Mouse (Mus musculus) kidney, embryonic 14.5 days (tissue): Measurements from ENCODE around the gene Cpxm1. TPM values are rescaled to one million over a fixed set of nuclear protein-coding genes. Genes with fewer than 3 reads are reported as not detected.

Experiments
- ATAC-seq: fragments of 200-750 bp; cut with Nextera tagmentation; 2 replicates; pipeline ENCODE4 v1.8.0; 2017; ENCODE audit warnings: moderate number of reproducible peaks, mild to moderate bottlenecking, moderate TSS enrichment, moderate library complexity; ENCODE audit not compliant: low FRiP score, low TSS enrichment
- H3K27ac ChIP-seq: fragments of 300-500 bp; sonication (generic); 2 replicates; pipeline ENCODE4 v1.5.1; 2014; ENCODE audit warnings: low read depth, mild to moderate bottlenecking, low read length, moderate library complexity, mixed read lengths
- H3K27me3 ChIP-seq: fragments of 300-500 bp; sonication (generic); 2 replicates; pipeline ENCODE4 v1.6.1; 2014; ENCODE audit warnings: mild to moderate bottlenecking, low read length; ENCODE audit not compliant: control insufficient read depth, insufficient read depth
- H3K36me3 ChIP-seq: fragments of 300-500 bp; sonication (generic); 2 replicates; pipeline ENCODE4 v1.6.1; 2014; ENCODE audit warnings: low read length, mixed read lengths; ENCODE audit not compliant: control insufficient read depth, insufficient read depth
- H3K4me1 ChIP-seq: fragments of 300-500 bp; sonication (generic); 2 replicates; pipeline ENCODE4 v1.6.1; 2014; ENCODE audit warnings: low read length, mixed read lengths; ENCODE audit not compliant: control insufficient read depth, insufficient read depth
- H3K4me2 ChIP-seq: fragments of 300-500 bp; sonication (generic); replicated peaks from 2 replicates; pipeline ENCODE4 v1.6.1; 2014; ENCODE audit warnings: low read depth, mild to moderate bottlenecking, low read length
- H3K4me3 ChIP-seq: fragments of 300-500 bp; sonication (generic); 2 replicates; pipeline ENCODE4 v1.5.1; 2014; ENCODE audit warnings: mild to moderate bottlenecking, low read length
- H3K9ac ChIP-seq: fragments of 300-500 bp; sonication (generic); 2 replicates; pipeline ENCODE4 v1.6.1; 2014; ENCODE audit warnings: low read depth, mild to moderate bottlenecking, low read length, moderate library complexity
- H3K9me3 ChIP-seq: fragments of 300-500 bp; sonication (generic); 2 replicates; pipeline ENCODE4 v1.6.1; 2016; ENCODE audit warnings: low read length; ENCODE audit not compliant: control insufficient read depth
- WGBS: fragments of 180-500 bp; shearing (Covaris S2); extraction: QIAGEN DNeasy Blood & Tissue Kit; methylation state at CpG from one replicate; pipeline ENCODE4 v1.1.7; 2014; 5-methylcytosine and 5-hydroxymethylcytosine counted together
- polyA plus RNA-seq: library from polyadenylated mRNA; unstranded; fragments of >200 nt; fragmentation: Nextera tagmentation; extraction: Ambion mirVana; gene quantifications from 2 replicates; pipeline ENCODE4 v1.2.1, GENCODE M21; 2014

The Cpxm1 gene
- polyA plus RNA-seq, 1 experiment from 2014 or later, result 63.8 TPM

DNA sequence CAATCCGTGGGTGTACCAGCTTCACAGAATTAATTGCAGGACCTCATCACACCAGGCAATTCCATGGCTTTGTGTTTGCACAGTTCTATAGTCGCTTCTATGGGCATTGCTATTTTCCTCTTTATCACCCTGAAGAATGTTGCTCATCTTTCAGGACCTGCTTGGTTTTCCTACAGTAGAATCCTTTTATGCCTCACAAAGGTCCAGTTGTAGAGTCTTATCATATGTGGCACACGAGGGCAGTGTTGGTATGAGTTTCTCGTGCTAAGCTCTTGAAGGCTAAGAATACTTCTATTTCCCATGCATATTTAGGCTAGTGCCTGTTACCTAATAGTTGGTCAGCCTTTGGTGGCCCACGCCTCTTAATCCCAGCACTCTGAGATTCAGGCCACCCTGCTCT lies 27.7 kb upstream of the Cpxm1 start:
- H3K27ac ChIP-seq, result no peak overlapping the region
- WGBS, result 47% methylated on average over 5 of the region's 5 CpGs
- ATAC-seq, result no peak
- H3K9me3 ChIP-seq, result no peaks in the 10 kb centered on the region
- H3K4me2 ChIP-seq, result peak overlapping the region; percentile 90
- H3K36me3 ChIP-seq, result peaks cover 10% of the 10 kb centered on the region; the same call in 1 of the 2 replicates
- peak overlapping the region; percentile 80; the same call in 1 of the 2 replicates for H3K9ac ChIP-seq
- H3K4me3 ChIP-seq, result peak overlapping the region; percentile 94
- H3K27me3 ChIP-seq, result no peaks in the 10 kb centered on the region
- H3K4me1 ChIP-seq, result peaks cover 17% of the 10 kb centered on the region; the same call in 1 of the 2 replicates

GRCm38 (mm10) chr2:130424126-130424853 lies 26.9 kb upstream of the Cpxm1 start, which contains the start of the genes Vps16 and Pced1a:
Gene Vps16, plus strand, starts transcription at chr2:130424339.
Gene Pced1a, minus strand, starts transcription at chr2:130424701.
- H3K36me3 ChIP-seq, result peaks cover 12% of the 10 kb centered on the region; the same call in 1 of the 2 replicates
- under 1% methylated on average over 58 of the region's 58 CpGs for WGBS
- ATAC-seq, result peak; percentile 96

GRCm38 (mm10) chr2:130423397-130424125 lies 26.2 kb upstream of the Cpxm1 start:
- WGBS, result 12% methylated on average over 49 of the region's 49 CpGs
- Histone ChIP-seq H3K36me3 (peaks cover 19% of the 10 kb centered on the region; the same call in 1 of the 2 replicates), H3K27ac (peak overlapping the region; percentile 88), H3K9me3 (no peaks in the 10 kb centered on the region), H3K27me3 (no peaks in the 10 kb centered on the region), H3K4me3 (peak overlapping the region; percentile 94), H3K4me1 (peaks cover 16% of the 10 kb centered on the region; the same call in 1 of the 2 replicates), H3K9ac (peak overlapping the region; percentile 80), H3K4me2 (peak overlapping the region; percentile 90)
- peak; percentile 73 for ATAC-seq

More at GRCm38 (mm10) chr2:130424126-130424853, 26.9 kb upstream of the Cpxm1 start, which contains the start of the genes Vps16 and Pced1a:
- H3K9ac ChIP-seq, result peak within 1 kb of the TSS; percentile 80
- H3K9me3 ChIP-seq, result no peaks in the 10 kb centered on the region
- no peaks in the 10 kb centered on the region for H3K27me3 ChIP-seq
- peak within 1 kb of the TSS; percentile 94 for H3K4me3 ChIP-seq
- H3K4me2 ChIP-seq, result peak within 1 kb of the TSS; percentile 90
- peak within 1 kb of the TSS; percentile 88 for H3K27ac ChIP-seq
- H3K4me1 ChIP-seq, result peaks cover 16% of the 10 kb centered on the region; the same call in 1 of the 2 replicates

DNA sequence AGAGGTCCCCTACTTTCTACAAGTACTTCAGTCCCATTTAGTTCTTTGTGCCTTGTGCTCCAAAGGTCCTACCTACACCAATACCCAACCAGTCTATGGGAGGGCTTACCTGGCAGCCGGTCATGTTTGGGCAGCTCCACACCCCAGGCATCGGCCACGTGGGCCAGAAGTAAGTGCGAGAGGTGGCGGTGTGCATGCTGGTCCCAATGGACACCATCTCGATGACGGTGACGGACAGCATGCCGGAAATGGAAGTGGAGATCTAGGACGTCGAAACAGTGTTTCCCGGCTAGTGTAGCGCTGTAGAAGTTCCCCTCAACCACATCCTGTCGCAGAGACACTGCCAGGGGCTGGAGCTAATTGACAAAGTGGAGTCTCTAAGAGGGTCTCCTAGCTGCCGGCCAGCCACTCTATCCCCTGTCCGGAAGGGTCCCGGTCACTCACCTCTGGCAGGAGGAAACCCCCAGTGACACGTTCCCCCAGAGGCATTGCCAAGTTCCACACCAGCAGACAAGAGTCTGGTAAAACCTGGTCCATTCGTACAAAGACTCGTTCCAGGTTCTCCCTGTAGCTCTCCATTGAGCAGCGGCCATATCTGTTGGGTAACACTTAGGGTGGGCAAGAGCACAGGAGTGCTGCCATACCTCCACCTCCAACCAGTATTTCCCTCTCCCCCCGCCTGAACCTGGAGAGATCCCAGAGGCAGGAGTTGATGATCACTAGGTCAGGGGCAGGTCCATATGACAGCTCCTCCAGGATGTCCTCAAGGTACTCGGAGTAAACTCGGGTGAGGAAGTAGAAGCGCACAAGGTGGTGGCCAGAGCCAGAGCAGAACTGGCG lies 24.6 kb upstream of the Cpxm1 start:
- no peak overlapping the region for H3K4me3 ChIP-seq
- peaks cover 16% of the 10 kb centered on the region; the same call in 1 of the 2 replicates for H3K4me1 ChIP-seq
- H3K9me3 ChIP-seq, result no peaks in the 10 kb centered on the region
- ATAC-seq, result no peak
- no peak overlapping the region for H3K4me2 ChIP-seq
- no peak overlapping the region for H3K27ac ChIP-seq
- H3K36me3 ChIP-seq, result peaks cover 19% of the 10 kb centered on the region; the same call in 1 of the 2 replicates
- no peaks in the 10 kb centered on the region for H3K27me3 ChIP-seq
- no peak overlapping the region for H3K9ac ChIP-seq
- 96% methylated on average over 26 of the region's 26 CpGs for WGBS

DNA sequence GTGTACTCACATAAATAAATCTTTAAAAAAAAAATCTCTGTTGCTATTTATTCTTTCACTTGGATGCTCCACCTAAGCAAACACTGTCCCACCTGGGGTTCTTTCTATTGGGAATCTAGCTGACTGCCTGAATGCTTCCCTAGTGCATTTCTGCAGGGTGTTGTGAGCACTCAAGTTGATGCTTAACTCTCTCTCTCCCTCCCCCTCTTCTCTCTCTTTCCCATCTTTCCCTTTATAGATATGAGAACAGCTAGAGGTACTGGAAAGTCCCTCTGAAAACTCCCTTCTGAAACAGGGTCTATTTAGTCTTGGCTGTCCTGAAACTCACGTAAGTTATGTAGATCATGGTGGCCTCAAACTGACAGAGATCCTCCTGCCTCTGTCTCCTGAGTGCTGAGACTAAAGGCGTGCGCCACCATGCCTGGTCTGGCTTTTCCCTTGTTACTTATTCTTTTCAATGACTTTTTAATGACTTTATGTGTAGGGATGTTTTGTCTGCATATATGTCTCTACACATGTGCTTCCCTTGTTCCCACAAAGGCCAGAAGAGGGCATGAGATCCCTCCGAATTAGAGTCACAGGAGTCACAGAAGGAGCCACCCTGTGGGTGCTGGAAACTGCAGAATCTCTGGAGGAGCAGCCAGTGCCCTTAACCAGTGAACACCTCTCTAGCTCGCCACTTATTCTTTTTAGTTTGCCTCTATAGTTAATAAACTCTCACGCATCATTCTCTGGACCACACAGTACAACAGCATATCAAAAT lies 16.9 kb upstream of the Cpxm1 start:
- Histone ChIP-seq H3K4me2 (no peak overlapping the region), H3K36me3 (peaks cover 7% of the 10 kb centered on the region; the same call in 1 of the 2 replicates), H3K9me3 (no peaks in the 10 kb centered on the region), H3K27ac (no peak overlapping the region), H3K9ac (no peak overlapping the region), H3K4me3 (no peak overlapping the region), H3K27me3 (no peaks in the 10 kb centered on the region), H3K4me1 (no peaks in the 10 kb centered on the region)
- ATAC-seq, result no peak
- 78% methylated on average over 6 of the region's 6 CpGs for WGBS

- Histone ChIP-seq H3K36me3 (no peaks in the 10 kb centered on the region), H3K27me3 (no peaks in the 10 kb centered on the region), H3K9me3 (no peaks in the 10 kb centered on the region), H3K4me3 (no peak overlapping the region), H3K4me2 (no peak overlapping the region), H3K27ac (no peak overlapping the region), H3K4me1 (peaks cover 9% of the 10 kb centered on the region; the same call in 1 of the 2 replicates), H3K9ac (no peak overlapping the region)
- ATAC-seq, result no peak
- WGBS, result 83% methylated on average over 3 of the region's 3 CpGs
These were observed 15.4 kb upstream of the Cpxm1 start for GRCm38 (mm10) chr2:130412775-130413174.

DNA sequence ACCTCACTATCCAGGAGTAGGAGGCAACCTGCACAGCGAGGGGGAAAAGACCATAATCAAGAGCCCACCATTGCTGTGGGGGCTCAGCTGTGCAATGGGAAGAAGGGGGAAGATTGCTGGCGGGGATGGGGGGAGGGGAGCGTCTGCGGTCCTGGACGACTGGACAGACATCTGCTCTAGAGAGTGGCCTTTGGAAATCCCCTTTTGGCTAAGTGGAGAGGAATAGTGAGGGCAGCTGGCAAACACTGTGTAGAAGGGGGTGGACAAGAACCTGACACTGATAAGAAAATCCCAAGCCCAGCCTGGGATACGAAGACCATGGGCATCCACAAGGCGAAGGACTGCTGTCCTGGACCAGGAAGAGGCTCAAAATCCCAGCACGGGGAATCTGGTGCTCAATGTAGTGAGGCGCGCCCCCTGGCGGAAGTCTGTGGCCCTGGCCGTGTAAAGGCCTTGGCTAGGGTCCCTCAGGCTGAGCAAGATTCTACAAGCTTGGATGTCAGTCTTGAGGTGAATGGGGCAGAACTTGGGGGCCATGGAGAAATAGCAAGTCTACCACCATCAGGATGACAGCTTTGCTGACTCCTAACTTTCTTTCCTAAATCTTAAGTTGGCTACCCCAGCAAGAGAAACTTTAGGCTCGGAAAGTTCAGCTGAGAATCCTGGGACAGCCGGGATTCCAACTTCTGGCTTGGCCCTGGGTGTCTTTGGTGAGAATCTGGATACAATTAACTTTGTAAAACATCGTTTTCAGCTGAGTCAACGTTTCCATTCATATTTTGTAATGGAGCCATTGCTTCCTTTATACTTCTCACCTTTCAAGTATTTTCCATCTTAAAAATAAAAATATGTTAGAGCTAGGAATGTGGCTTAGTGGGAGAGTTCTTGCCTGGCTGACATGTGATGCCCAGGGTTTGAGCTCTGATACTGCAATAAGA lies 14.5 kb upstream of the Cpxm1 start:
- Histone ChIP-seq H3K36me3 (no peaks in the 10 kb centered on the region), H3K9me3 (no peaks in the 10 kb centered on the region), H3K4me3 (no peak overlapping the region), H3K27me3 (no peaks in the 10 kb centered on the region), H3K27ac (no peak overlapping the region), H3K4me2 (no peak overlapping the region), H3K9ac (no peak overlapping the region), H3K4me1 (peaks cover 9% of the 10 kb centered on the region; the same call in 1 of the 2 replicates)
- WGBS, result 37% methylated on average over 16 of the region's 16 CpGs
- ATAC-seq, result peak; percentile 83
